Mouse (Mus musculus): ENCODE measurements around the gene Rgs19.

The Rgs19 gene

DNA sequence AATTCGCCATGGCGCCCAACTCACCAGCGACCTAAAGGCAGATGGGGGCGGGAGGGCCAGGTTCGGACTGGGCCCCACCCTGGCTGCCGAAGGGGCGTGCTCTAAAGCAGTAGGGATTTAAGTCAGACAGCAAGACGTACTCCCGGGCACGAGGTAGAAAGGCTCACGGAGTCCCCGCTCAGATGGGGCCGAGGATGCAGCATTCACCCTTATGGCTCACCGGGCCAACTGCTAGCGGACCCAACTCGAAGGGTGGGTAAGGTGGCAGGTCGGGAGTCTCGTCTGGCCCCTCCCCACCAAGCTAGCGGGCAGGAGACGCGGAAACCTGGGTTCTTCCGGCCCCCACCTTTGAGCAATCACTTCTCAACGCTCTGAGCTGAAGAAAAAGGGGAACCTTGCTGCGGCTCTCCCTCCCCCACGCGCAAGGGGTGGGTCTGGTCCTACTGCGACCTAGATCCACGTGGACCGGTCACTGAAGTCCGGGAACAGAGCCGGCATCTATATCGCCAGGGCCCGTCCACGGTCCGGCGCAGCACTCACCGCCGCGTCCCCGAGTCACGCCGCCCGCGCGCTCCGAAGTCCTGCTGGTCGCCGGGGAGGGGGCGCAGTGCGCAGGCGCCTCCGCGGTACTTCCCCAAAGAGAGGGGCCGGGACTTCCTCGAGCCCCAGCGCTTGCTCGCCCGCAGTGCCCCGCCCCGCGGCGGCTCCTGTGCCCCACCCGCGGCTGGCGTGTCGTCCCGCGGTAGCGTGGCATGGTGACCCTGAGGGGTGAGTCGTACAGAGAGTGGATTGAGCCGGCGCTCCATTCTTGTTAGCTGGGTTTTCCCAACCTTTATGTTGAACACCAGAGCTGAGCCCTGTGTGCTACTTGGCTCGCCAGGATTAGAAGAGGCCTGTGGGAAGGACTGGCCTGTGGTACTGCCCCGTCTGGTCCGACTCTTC, at the start of gene Rgs19:
Rgs19 (minus strand) TSS at position 639 of the 942 bp plus-strand sequence.
- peak; percentile 83 for DNase-seq (ENCODE audit: low spot score)

DNA sequence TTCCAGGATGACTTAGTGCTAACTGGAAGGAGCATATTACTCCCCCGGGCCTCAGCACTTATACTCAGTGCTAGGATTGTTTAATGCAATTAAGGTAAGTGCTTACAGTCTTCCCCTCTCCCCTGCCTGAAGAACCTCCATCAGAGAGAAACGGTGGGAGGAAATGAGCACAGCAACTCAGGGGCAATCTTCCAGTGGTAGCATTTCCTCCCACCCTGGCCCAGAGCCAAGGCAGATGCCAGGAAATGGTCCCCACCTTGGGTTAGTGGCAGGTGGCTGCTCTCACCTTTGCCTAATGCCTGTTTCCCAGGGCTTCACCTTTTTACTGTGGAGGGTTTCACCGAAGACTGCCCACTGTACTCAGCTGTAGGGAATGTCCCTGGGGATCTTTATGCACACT, 36.3 kb upstream of the Rgs19 start:
- DNase-seq (ENCODE audit: low spot score), result no peak

DNA sequence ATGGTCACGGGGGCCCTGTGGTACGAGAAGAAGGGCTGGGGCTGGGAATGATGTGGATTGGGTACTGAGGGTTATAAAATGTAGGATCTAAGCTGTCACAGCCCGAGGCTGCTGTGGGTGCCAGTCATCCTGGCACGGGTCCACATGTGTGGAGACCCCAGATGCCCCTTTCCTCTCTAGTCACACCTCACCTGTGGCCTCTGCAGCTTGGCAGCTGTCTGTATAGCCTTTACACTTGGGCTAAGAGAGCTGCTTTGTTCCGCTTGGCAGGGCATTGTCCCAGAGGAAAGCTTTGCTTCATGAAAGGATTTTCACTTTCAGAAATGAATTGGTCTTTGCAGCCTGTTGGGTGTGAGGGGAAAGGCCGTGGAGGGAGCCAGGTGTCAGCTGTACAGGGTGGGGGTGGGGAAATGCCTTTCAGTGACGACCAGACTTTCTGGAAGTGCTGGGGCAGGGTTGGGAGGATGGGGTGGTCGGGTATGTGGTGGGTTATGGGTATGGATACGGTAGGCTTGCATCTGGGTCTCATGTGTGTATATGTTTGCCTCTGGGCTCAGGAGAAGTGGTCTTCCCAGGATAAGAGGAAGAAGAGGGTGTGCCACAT, 34.0 kb upstream of the Rgs19 start:
- DNase-seq (ENCODE audit: low spot score), result no peak

DNA sequence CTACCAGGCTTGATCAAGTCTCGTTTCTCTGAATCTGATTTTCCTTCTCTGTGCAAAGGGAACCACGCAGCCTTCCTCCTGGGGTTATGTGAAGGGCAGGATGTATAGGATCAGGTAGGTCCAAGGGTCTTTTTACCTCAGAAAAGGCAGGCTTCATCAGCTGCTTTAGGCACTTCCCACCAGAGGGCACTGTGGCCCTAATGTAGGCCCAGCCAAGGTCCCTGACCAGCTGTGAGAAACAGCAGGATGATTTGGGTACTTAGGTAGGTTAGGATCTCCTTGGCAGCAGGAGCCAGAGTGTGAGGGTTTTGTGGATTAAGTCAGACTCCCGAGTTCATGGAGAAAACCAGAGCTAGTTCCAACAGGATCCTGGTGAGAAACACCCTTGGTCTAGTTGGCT, 28.4 kb upstream of the Rgs19 start:
- peak; percentile 81 for DNase-seq (ENCODE audit: low spot score)

DNA sequence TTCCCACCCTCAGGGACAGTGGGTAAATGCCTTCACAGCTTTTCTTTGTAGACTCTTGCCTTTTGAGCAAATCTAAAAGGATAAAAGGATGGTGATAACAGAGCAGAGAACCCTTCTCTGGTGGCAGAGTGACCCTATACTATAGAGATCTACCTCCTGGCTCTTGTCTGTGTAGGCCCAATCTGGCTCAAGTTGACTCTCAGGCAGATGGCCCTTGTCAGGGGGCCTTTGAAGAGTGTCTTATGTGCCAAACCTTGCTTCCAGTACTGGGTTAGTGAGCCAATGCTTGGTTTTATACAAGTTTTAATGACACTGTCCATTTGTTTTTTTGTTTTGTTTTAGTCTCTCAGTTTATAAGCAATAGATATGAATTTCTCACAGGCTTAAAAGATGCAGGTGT, 27.4 kb upstream of the Rgs19 start:
- no peak for DNase-seq (ENCODE audit: low spot score)

DNA sequence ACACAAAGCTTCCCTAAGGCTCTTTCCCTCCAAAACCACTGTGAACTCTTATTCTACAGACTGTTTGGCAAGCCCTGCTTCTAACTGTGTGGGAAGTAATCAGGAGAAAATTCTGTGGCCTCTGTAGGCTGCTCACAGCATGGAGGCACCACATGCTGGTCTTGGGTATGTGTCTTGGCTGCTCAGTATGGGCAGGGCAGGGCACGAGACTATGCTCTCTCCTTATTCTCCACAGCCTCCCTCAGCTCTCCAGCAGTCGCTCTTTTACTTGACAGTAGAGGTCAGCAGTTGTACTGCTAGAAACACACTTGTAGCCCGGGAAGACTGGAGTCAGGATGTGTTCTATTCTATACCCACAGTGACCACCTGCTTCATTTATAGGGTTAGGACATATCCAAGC, 26.3 kb upstream of the Rgs19 start:
- DNase-seq (ENCODE audit: low spot score), result no peak

DNA sequence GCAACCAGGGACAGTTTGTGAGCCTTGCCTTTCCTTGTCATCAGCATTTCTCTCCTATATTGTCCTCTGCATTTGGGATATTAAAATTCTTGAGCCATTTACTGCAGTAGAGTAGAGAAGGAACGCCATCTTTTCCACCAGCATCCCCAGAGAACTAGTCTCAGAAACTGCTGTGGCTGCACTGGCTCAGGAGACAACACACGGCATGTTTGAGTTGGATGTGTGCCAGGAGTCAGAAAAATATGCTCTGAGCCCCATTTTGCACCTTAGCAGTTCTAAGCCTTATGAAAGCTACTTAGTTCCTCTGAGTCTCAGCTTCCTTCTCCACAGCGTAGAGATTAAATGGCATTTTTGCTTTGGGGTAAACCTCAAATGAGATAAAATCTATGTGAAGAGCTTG, 23.2 kb upstream of the Rgs19 start:
- no peak for DNase-seq (ENCODE audit: low spot score)

DNA sequence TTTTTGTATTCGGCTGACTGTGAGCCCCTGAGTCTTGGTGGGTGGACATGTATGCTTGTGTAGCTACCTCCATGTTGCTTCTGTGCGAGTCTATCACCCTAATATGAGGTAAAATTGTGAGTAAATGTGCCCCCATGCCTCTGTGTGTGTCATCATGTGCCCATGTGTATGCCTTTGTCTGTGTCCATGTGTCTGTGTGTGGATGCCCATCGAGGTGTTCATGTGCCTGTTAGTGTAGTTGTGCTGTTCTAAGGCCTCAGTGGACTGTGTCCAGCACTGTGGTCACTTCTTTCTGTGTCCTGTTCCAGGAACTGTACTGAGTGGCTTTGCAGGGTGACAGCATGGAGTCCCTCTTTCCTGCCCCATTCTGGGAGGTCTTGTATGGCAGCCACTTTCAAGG, 21.6 kb upstream of the Rgs19 start:
- no peak for DNase-seq (ENCODE audit: low spot score)

DNA sequence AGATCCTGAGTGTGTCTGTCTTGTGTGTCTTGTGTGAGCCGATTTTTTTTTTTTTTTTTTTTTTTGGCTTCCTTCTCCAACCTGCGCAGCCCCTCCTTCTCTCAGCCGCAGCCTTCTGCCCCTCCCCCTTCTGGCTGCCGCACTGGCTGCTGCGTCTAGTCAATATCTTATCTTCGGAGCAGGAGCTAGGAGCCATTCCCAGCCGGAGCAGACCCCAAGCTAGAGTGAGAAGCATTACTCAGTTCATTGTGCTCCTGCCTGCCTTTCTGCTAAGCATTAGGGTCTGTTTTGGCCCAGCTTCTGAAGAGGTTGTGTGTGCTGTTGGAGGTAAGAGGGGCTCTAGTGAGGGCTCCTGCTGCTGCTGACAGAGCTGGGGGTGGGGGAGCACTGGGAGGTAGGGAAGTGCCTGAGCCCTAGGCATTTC, 21.1 kb upstream of the Rgs19 start, which contains the start of gene Oprl1:
Oprl1 (plus strand) TSS at position 114 of the 424 bp plus-strand sequence.
- peak; percentile 64 for DNase-seq (ENCODE audit: low spot score)

DNA sequence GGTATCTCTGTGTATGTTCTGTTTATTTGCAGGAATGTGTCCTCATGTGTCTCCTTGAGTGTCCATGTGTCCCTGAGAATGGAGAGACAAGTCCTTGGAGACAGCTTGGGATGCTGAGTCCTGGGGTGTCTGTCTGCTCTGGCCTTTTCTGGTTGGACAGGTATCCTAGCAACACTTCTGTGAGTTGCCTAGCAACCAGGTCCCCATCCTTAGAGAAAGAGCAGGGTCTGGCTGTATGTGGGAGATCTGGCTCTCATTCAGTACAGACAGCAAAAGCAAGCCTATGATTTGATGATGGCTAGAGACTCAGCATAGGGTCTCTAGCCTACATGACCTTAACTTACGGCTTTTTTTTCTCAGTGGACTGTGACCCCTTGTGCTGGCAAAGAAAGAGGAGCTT, 20.0 kb upstream of the Rgs19 start:
- DNase-seq (ENCODE audit: low spot score), result peak; percentile 27

DNA sequence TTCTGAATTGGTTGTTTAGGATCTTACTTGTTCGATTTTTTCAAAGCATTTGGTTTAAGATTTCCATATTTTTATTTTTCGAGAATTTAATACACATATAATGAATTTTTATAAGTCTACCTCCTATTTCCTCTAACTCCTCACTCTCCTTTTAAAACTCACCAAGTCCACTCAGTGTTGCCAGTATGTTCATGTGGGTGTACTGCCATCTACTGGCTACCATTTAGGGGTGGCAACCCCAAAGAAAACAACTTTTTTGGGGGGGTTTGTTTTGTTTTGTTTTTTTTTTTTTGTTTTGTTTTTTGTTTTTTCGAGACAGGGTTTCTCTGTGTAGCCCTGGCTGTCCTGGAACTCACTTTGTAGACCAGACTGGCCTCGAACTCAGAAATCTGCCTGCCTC, 12.9 kb upstream of the Rgs19 start:
- peak; percentile 43 for DNase-seq (ENCODE audit: low spot score)

DNA sequence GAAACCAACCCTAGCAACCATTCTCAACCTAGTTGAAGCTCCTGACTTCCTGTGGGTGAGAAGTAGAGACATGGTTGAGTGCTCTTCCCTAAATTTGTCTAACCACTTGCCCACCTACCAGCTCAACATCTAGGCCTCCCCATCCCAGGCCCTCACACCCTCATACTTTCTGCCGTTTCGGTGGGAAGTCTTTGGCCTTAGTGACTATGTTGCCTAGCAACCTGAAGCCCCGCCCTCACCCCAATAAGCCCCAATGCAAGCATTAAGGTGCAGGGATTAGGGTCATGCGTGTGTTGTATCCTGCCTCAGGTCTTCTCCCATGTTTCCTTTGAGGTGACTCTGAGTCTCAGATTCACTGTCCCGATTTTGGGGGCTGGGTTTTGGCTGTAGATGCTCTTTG, 4.5 kb upstream of the Rgs19 start, which contains the start of gene Lkaaear1:
Lkaaear1 (minus strand) TSS at position 202 of the 400 bp plus-strand sequence.
- DNase-seq (ENCODE audit: low spot score), result no peak

DNA sequence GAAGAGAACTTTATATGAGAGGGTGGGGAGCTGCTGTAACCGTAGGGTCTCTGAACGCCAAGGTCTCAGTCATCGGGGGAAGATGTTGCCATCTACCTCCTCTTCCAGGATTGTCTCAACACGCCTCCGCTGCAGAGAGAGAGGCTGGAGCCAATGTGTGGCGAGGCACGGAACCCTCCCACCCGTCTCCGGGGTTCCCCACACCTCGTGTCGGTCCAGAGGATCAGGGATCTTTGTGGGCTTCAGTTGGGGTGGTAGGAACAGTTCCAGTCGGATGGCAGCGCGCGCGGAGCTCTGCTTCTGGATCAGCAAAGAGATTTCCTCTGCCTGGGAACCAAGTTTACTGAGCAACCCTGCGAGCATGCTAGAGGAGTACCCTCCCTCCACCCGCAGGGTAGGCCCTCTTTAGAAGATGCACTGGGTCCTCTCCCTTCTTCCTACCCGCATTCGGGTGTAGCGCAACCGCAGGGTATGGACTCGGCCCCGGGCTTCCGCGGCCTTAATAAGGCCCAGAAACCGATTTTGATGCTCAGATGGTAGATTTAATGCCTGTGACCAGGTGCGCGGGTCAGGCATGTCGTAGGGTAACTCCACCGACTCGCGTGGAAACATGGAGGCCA, 3.1 kb upstream of the Rgs19 start:
- no peak for DNase-seq (ENCODE audit: low spot score)

DNA sequence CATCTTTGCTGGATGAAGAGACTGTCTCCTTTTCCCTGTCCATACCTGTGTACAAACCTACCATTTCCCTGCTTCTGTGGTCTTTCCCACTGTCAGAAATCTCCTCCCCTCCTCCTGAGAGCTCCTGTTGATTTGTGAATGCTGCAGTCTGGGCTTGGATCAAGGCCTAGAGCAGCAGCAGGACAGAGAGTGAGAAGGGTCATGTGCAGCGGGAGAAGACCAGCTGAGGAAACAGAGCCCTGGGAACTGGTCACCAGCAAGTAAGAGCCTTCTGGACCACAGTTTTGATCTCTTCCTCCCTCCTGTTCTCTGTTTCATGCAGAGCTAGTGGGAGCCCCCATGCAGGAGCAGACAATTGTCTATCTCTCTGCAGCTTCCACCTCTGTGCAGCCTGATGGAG, 2.0 kb upstream of the Rgs19 start:
- no peak for DNase-seq (ENCODE audit: low spot score)

DNA sequence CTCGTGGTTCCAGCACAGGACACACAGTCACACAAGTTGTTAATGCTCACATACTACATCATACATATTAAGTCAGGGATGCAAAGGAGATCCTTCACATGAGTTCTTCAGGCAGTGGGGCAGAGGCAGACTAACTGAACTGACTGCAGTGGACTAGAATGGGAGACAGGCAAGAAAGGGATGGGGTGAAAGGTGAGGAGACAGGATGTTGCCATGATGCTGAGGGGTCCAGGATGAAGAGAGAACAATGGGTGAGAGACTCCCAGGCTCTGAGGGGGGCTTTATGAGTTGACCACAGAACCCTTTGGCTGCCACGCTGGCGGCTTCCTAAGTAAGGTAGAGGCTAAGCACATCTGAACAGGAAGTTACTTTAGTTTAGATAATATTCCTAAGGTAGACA, 804 bp upstream of the Rgs19 start:
- no peak for DNase-seq (ENCODE audit: low spot score)

DNA sequence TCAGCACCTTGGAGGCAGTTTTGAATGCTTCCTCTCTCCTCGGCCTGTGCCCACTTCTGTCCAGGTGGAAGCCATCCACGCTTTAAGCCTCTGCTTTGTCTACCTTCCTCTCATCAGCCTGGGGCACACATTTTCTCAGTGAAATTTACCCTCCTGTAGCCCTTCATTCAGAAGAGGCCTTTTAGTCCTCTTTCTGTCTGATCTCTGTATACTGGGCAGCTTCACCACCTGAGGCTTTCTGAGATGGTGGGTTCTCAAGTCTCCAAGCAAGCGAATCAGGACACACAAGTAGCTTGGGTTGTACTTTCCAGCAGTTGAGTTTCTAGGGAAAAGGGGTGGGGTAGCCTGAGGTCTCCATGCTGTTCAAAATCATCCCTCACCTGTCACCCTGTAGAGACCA, 1.5 kb downstream of the Rgs19 start:
- DNase-seq (ENCODE audit: low spot score), result no peak

DNA sequence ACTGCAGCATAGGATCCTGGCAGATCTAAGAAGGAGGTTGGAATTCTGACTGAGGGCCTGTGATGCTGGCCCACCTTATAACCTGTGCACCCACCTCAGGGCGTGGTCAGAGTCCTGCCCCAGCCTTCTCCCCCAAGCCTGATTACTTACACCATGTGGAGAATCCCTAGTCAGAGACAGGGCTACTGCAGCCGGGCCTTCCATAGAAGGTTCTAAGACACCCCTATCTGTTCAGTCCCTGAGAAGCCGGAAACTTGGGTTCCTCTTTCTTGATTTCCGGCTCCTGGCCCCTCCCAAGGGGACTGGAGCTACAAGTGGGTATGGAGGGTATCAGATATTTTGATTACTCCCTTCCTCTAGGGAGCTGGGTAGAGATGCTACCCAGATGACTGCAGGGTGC, 2.2 kb downstream of the Rgs19 start:
- DNase-seq (ENCODE audit: low spot score), result no peak

DNA sequence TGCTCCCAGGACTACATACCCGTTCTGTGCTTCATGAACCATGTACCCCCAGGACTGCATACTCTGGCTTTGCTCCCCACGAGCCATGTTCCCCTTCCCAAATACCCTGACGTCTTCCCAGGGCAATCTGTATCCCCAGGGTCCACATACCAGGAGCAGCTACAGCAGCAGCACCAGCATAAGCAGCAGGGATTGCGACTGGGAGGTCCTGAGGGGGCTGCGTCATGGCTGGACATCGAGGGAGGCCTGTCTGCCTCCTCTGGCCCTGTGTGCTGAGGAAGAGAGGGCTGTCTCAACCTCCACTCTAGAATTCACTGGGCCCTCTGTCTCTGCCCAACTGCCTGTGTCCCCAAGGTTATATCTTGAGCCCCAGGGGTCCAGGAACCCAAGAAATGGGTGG, 2.7 kb downstream of the Rgs19 start:
- no peak for DNase-seq (ENCODE audit: low spot score)

DNA sequence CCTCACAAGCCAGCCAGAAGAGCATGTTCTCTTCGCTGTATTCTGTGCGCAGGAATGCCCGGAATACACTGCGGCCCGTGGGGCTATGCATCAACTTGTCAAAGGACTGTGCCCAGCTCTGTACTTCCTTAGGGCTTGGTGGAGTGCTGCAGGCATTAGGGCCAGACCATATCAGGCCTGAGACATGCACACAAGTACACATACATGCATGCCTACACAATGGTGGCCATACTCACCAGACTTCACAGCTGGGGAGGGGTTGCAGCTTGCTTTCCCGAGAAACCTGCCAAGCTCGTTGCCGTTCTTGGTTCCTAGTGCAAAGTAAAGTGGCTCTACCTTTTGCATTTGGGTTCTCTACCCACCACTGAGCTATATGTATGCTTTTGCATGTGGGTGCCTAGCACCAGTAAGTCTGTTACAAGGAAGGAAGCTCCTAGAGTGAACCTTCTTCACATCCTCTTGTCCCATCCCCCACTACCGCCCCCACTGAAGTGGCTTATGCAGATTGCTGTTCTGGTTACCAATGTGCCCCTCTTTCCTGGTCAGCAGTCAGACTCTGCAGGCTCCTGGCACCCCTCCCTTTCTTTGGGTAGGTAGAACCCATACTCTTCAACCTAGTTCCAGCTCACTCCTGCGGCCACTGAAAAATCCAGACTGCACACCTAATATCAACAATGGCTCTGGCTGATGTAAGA, 4.2 kb downstream of the Rgs19 start:
- no peak for DNase-seq (ENCODE audit: low spot score)

DNA sequence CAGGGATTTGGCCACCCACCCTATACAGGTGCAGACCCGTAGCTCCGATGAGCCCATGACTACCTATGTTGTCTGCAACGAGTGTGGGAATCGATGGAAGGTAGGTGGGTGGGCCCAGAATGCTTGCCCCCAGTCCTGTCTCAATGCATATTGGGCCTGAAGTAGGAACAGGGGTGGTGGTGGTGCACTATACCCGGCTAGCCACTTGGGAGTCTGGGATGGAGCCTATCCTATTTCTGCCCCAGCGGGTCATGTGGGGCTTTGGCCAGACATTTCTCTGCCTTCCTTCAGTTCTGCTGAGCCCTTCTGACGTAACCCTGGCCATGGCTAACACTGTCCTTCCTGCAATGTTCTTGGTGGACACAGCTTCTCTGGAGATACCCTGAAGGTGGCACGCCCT, 6.2 kb downstream of the Rgs19 start:
- DNase-seq (ENCODE audit: low spot score), result no peak

DNA sequence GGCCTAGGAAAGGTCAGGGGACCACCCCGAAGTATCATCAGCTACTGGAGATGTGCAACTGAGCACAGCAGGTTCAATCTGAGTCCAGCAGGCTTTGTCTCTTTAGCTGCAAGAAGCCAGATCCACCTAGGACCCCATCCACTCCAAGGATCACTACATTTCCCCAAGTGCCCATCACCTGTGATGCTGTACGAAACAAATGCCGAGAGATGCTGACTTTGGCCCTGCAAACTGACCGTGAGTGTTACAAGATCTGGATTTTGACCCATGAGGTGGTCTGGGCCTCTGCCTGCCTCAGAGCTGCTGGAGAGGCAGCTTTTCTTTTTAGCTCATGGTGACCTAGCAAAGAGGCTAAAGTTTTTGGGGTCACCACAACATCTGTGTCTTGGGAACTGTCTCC, 8.1 kb downstream of the Rgs19 start:
- DNase-seq (ENCODE audit: low spot score), result no peak

DNA sequence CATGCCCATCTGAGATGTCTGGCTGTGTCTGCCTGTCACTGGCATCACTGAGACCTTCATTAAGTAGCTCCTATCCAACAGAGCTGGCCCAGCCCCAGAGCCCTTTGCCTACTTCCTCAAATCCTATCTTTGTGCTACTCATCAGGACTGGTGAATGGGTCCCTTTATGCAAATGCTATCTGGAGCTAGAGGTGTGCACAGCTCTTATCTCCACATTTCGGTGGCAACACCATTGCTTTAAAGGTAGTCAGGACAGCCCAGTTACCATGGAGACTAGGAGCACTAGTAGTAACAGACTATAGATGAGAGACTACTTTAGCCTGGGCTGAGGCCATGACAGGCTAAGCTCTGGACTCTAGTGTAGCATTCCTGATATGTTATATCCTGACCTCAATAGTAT, 9.1 kb downstream of the Rgs19 start:
- DNase-seq (ENCODE audit: low spot score), result no peak

Data from embryo, embryonic 10 days (tissue).